Mouse (Mus musculus): ENCODE measurements at regions not wholly inside any gene's neighbourhood (a gene's known extent, or its start where the extent isn't known, plus 50 kb on each side); places are given as distances from the start of the nearest gene placed in this dataset.

GRCm38 (mm10) chr1:14010789-14011188 lies 2082.3 kb downstream of the 4930444P10Rik start:
- TF ChIP-seq CTCF (IDR thresholded peaks at IDR 0.05; ENCODE audit: low read depth) (no peak), EP300 (optimal IDR thresholded peaks at IDR 0.05) (no peak)
